ENCODE assay signal across 16 mouse cellular contexts in the genomic region with DNA sequence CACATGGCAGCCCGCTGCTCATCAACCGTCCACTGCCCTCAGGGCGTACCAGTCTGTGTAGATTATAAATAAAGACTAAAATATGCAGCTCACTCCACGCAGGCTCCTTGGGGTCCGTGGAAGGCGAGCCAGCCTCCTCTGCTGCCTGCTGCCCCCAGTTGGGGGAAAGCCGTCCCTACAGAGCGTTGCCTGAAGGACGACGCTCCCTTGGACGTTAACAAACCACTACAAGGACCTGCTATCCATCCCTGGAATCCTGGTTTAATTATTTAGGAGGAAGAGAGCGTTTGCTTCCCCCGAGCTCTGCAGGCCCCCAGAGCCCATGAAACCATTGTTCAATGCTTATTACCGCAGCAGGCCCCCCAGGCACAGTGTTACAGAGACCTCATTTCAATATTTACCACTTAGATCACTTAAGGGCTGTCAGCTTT.
DNase-seq lines count a peak whose midpoint lies in the region; ATAC-seq lines count a peak whose summit lies in the region.
"Had no signal": no experiment of that assay in that cellular context is flagged by ENCODE, and none has a peak within 500 bp of the region (broad histone marks: within the 10 kb centered on the region; RNA-seq: fewer than 3 reads in every experiment).

No protein-coding gene starts in this region.

- H3K4me2 ChIP-seq in embryonic facial prominence, embryonic 11.5 days (ENCODE audit: low read depth, low read length): no peak overlapping the region
- H3K4me2 ChIP-seq in neural tube, embryonic 11.5 days (ENCODE audit: low read depth): no peak overlapping the region
- H3K4me2 ChIP-seq in midbrain, embryonic 16.5 days (ENCODE audit: low read length): peak overlapping the region; percentile 28
- no peak overlapping the region for H3K4me2 ChIP-seq in forebrain, embryonic 11.5 days (ENCODE audit: low read depth, low read length, severe bottlenecking)
- H3K4me2 ChIP-seq: liver, embryonic 13.5 days had no signal

- no peak overlapping the region for H3K4me3 ChIP-seq in embryonic facial prominence, embryonic 11.5 days (ENCODE audit: low read depth, low read length)
- no peak overlapping the region for H3K4me3 ChIP-seq in embryonic facial prominence, embryonic 10.5 days
- H3K4me3 ChIP-seq in neural tube, embryonic 11.5 days (ENCODE audit: low read depth, low read length): no peak overlapping the region
- H3K4me3 ChIP-seq in midbrain, embryonic 16.5 days (ENCODE audit: low read depth, low read length): no peak overlapping the region
- H3K4me3 ChIP-seq in forebrain, embryonic 11.5 days (ENCODE audit: low read depth, low read length): no peak overlapping the region
- H3K4me3 ChIP-seq: forebrain, embryonic 10.5 days; liver, embryonic 13.5 days had no signal

- no peak overlapping the region for H3K9ac ChIP-seq in embryonic facial prominence, embryonic 11.5 days (replicated peaks; ENCODE audit: low read length)
- no peak overlapping the region for H3K9ac ChIP-seq in neural tube, embryonic 11.5 days (ENCODE audit: low read length)
- H3K9ac ChIP-seq in midbrain, embryonic 16.5 days (ENCODE audit: low read depth, low read length): no peak overlapping the region
- H3K9ac ChIP-seq in forebrain, embryonic 11.5 days (ENCODE audit: low read length): no peak overlapping the region
- H3K9ac ChIP-seq: liver, embryonic 13.5 days had no signal

- H3K27ac ChIP-seq in embryonic facial prominence, embryonic 11.5 days (replicated peaks; ENCODE audit: low read depth, low read length): no peak overlapping the region
- H3K27ac ChIP-seq in embryonic facial prominence, embryonic 10.5 days (replicated peaks): no peak overlapping the region; the same call in 1 of the 2 replicates
- no peak overlapping the region for H3K27ac ChIP-seq in neural tube, embryonic 11.5 days (ENCODE audit: low read depth, low read length)
- 0 out of 2 replicates have a peak overlapping the region, but pooled peaks have one; percentile 34 for H3K27ac ChIP-seq in midbrain, embryonic 16.5 days (ENCODE audit: low read length)
- H3K27ac ChIP-seq in forebrain, embryonic 11.5 days (ENCODE audit: low read depth, low read length): no peak overlapping the region
- H3K27ac ChIP-seq: forebrain, embryonic 10.5 days; liver, embryonic 13.5 days had no signal

- H3K27me3 ChIP-seq in embryonic facial prominence, embryonic 11.5 days (ENCODE audit: control insufficient read depth, insufficient read depth, low read length): no peaks in the 10 kb centered on the region
- H3K27me3 ChIP-seq in embryonic facial prominence, embryonic 10.5 days (replicated peaks; ENCODE audit: low read depth, poor library complexity, severe bottlenecking): peaks cover 30% of the 10 kb centered on the region
- no peaks in the 10 kb centered on the region for H3K27me3 ChIP-seq in neural tube, embryonic 11.5 days (ENCODE audit: control insufficient read depth, insufficient read depth, low read length)
- H3K27me3 ChIP-seq in midbrain, embryonic 16.5 days (ENCODE audit: control insufficient read depth, insufficient read depth, low read depth, low read length): peaks cover 2% of the 10 kb centered on the region; the same call in 1 of the 2 replicates
- no peaks in the 10 kb centered on the region for H3K27me3 ChIP-seq in forebrain, embryonic 11.5 days (ENCODE audit: control insufficient read depth, insufficient read depth, low read length)

- 34% methylated on average over 14 of the region's 14 CpGs for WGBS in embryonic facial prominence, embryonic 11.5 days
- 43% methylated on average over 14 of the region's 14 CpGs for WGBS in embryonic facial prominence, embryonic 10.5 days
- 47% methylated on average over 14 of the region's 14 CpGs for WGBS in neural tube, embryonic 11.5 days
- WGBS in midbrain, embryonic 16.5 days: 19% methylated on average over 14 of the region's 14 CpGs
- WGBS in forebrain, embryonic 11.5 days: 47% methylated on average over 14 of the region's 14 CpGs

- H3K4me1 ChIP-seq in embryonic facial prominence, embryonic 11.5 days (ENCODE audit: control insufficient read depth, insufficient read depth, low read length): no peaks in the 10 kb centered on the region
- peaks cover 21% of the 10 kb centered on the region for H3K4me1 ChIP-seq in embryonic facial prominence, embryonic 10.5 days
- no peaks in the 10 kb centered on the region for H3K4me1 ChIP-seq in neural tube, embryonic 11.5 days (ENCODE audit: control insufficient read depth, insufficient read depth, low read length)
- peaks cover 8% of the 10 kb centered on the region for H3K4me1 ChIP-seq in midbrain, embryonic 16.5 days (ENCODE audit: control insufficient read depth, insufficient read depth, low read length)
- 0 out of 2 replicates have a peak, but pooled peaks cover 2% of the 10 kb centered on the region for H3K4me1 ChIP-seq in forebrain, embryonic 11.5 days (replicated peaks; ENCODE audit: control insufficient read depth, insufficient read depth, low read length)
- H3K4me1 ChIP-seq: liver, embryonic 13.5 days had no signal

- H3K9me3 ChIP-seq in embryonic facial prominence, embryonic 11.5 days (replicated peaks; ENCODE audit: control insufficient read depth, low read length): no peaks in the 10 kb centered on the region
- H3K9me3 ChIP-seq in embryonic facial prominence, embryonic 10.5 days: no peaks in the 10 kb centered on the region
- H3K9me3 ChIP-seq in neural tube, embryonic 11.5 days (ENCODE audit: control insufficient read depth, low read length): no peaks in the 10 kb centered on the region
- no peaks in the 10 kb centered on the region for H3K9me3 ChIP-seq in midbrain, embryonic 16.5 days (replicated peaks; ENCODE audit: control insufficient read depth, low read length, poor library complexity, severe bottlenecking)
- no peaks in the 10 kb centered on the region for H3K9me3 ChIP-seq in forebrain, embryonic 11.5 days (ENCODE audit: control insufficient read depth, low read length)
- H3K9me3 ChIP-seq: forebrain, embryonic 10.5 days; liver, embryonic 13.5 days had no signal

- DNase-seq in embryonic facial prominence, embryonic 11.5 days (ENCODE audit: low spot score): peak; percentile 25
- no peak for DNase-seq in embryonic facial prominence, embryonic 10.5 days (ENCODE audit: low spot score)
- DNase-seq in neural tube, embryonic 11.5 days (ENCODE audit: low spot score): peak; percentile 39
- no peak for DNase-seq in neural tube, embryonic 10.5 days (ENCODE audit: extremely low spot score, low spot score)
- no peak for DNase-seq in forebrain, embryonic 11.5 days (ENCODE audit: low spot score)
- DNase-seq: cerebellum, adult 8-10 months; heart, adult 18-20 months; kidney, adult 9 months; liver, embryonic 13.5 days; lung, postnatal 10 days; right cerebral cortex, postnatal 4 days; thymus, postnatal 25 days had no signal

- H3K36me3 ChIP-seq in embryonic facial prominence, embryonic 11.5 days (replicated peaks; ENCODE audit: control insufficient read depth, insufficient read depth, low read depth, low read length): no peaks in the 10 kb centered on the region
- no peaks in the 10 kb centered on the region for H3K36me3 ChIP-seq in embryonic facial prominence, embryonic 10.5 days (replicated peaks)
- H3K36me3 ChIP-seq in neural tube, embryonic 11.5 days (ENCODE audit: control insufficient read depth, insufficient read depth, low read length): no peaks in the 10 kb centered on the region
- H3K36me3 ChIP-seq in midbrain, embryonic 16.5 days (ENCODE audit: control insufficient read depth, insufficient read depth, low read length): no peaks in the 10 kb centered on the region
- no peaks in the 10 kb centered on the region for H3K36me3 ChIP-seq in forebrain, embryonic 11.5 days (ENCODE audit: control insufficient read depth, insufficient read depth, low read length)
- H3K36me3 ChIP-seq: forebrain, embryonic 10.5 days; liver, embryonic 13.5 days had no signal

- no peak for ATAC-seq in embryonic facial prominence, embryonic 11.5 days (replicated peaks; ENCODE audit: insufficient number of reproducible peaks, low FRiP score, low TSS enrichment, low read depth)
- ATAC-seq in neural tube, embryonic 11.5 days (ENCODE audit: insufficient read depth, low FRiP score, low TSS enrichment): no peak
- peak; percentile 80 for ATAC-seq in midbrain, embryonic 16.5 days
- no peak for ATAC-seq in inflammation-experienced regulatory T-cells, adult 6 months
- ATAC-seq in forebrain, embryonic 11.5 days (replicated peaks; ENCODE audit: low FRiP score): no peak
- no peak for ATAC-seq in activated CD4-positive, CD25-positive, alpha-beta regulatory T cell, adult 4 months

Comparison
In these comparisons a context has a peak if more than half of its experiments do, and no peak if none do; other contexts are left out.
1. DNase-seq: peak in embryonic facial prominence, embryonic 11.5 days (single experiment) and neural tube, embryonic 11.5 days (single experiment); none in embryonic facial prominence, embryonic 10.5 days (single experiment), neural tube, embryonic 10.5 days (single experiment) and forebrain, embryonic 11.5 days (single experiment).